Mouse (Mus musculus) E14TG2a.4 (cell line): ENCODE measurements at regions not wholly inside any gene's neighbourhood (a gene's known extent, or its start where the extent isn't known, plus 50 kb on each side); places are given as distances from the start of the nearest gene placed in this dataset.

ENCODE experiments used
- CTCF ChIP-seq: conservative IDR thresholded peaks from 2 replicates; pipeline ENCODE4 v1.5.1; 2014; ENCODE audit warnings: low read length
- NANOG ChIP-seq: IDR thresholded peaks from 2 replicates; pipeline ENCODE4 v1.6.1; 2014; ENCODE audit warnings: borderline replicate concordance, low read length, mixed read lengths
- POU5F1 ChIP-seq: IDR thresholded peaks from 2 replicates; pipeline ENCODE4 v1.6.1; 2014; ENCODE audit warnings: low read length, borderline replicate concordance

GRCm38 (mm10) chr4:81712378-81712777, 269.8 kb upstream of the Mpdz start:
- no peak for TF ChIP-seq CTCF
- TF ChIP-seq NANOG: no peak
- TF ChIP-seq POU5F1: no peak
